Mouse (Mus musculus) duodenum, adult 2 months (tissue): ENCODE data around the gene Sorcs1. TPM values are rescaled to one million over a fixed set of nuclear protein-coding genes. Genes with fewer than 3 reads are reported as not detected.

ENCODE experiments used
- polyA plus RNA-seq: library from polyadenylated mRNA; depleted of rRNA; stranded (reverse); fragments of >200 nt; gene quantifications from 2 replicates; pipeline ENCODE4 v1.2.3, GENCODE M21; 2012; ENCODE audit warnings: low replicate concordance; rRNA removed

Sorcs1 gene
- polyA plus RNA-seq: 0.16 TPM in 1 of 2 replicates, not detected in the other

GRCm38 (mm10) chr19:50677903-50678896 lies at the start of gene Sorcs1:
Gene Sorcs1 (minus strand): TSS chr19:50678646.

